Mouse (Mus musculus) adrenal gland, postnatal 4 days (tissue): Measurements from ENCODE around the gene Olfr211. TPM values are rescaled to one million over a fixed set of nuclear protein-coding genes. Genes with fewer than 3 reads are reported as not detected.

Source experiments
- total RNA-seq, 2 experiments: library from RNA; stranded (reverse); gene quantifications; 2 replicates each; pipeline ENCODE4 v1.2.3; 2021

Olfr211 gene
- total RNA-seq, 2 experiments from 2014 or later = not detected

Other genes with a start within 250 kb of the Olfr211 start
- 1 to 10 TPM; 6.0 to 7.2 TPM for gene Zfand4, start 224.9 kb upstream of the Olfr211 start, total RNA-seq
- gene March8, start 151.1 kb upstream of the Olfr211 start, total RNA-seq = 10 to 100 TPM; 80.1 to 98.6 TPM
- gene Alox5, start 27.9 kb upstream of the Olfr211 start, total RNA-seq = 1 to 10 TPM; 1.1 to 3.5 TPM
- under 1 TPM in 1 of 2 experiments, not detected in 1; 0.17 TPM for gene Olfr212, start 17.4 kb downstream of the Olfr211 start, total RNA-seq
- gene Olfr213, start 49.4 kb downstream of the Olfr211 start, total RNA-seq = not detected
- 1 to 10 TPM; 4.0 to 5.7 TPM for gene Gm5580, start 62.0 kb downstream of the Olfr211 start, total RNA-seq
- gene Olfr214, start 65.1 kb downstream of the Olfr211 start, total RNA-seq = not detected
- not detected for gene Olfr215, start 95.1 kb downstream of the Olfr211 start, total RNA-seq
- gene Zfp422, start 139.9 kb downstream of the Olfr211 start, total RNA-seq = 10 to 100 TPM; 32.3 to 37.3 TPM
- gene Depp1, start 161.5 kb downstream of the Olfr211 start, total RNA-seq = 10 to 100 TPM in 1 of 2 experiments, 1 to 10 TPM in 1; 7.1 to 13.3 TPM
- gene Rassf4, start 184.9 kb downstream of the Olfr211 start, total RNA-seq = 1 to 10 TPM; 5.7 to 7.7 TPM
- 1 to 10 TPM in 1 of 2 experiments, under 1 TPM in 1; 0.59 to 4.6 TPM for gene Tmem72, start 227.8 kb downstream of the Olfr211 start, total RNA-seq